Mouse (Mus musculus) megakaryocyte-erythroid progenitor cell, adult 5-6 weeks (primary cell): ENCODE measurements around the gene Apoc2. TPM values are rescaled to one million over a fixed set of nuclear protein-coding genes. Genes with fewer than 3 reads are reported as not detected.
A peak's percentile ranks its signal among the peaks of the same experiment; 100 is the strongest.

ENCODE experiments used
- ATAC-seq: replicated peaks from 2 replicates; pipeline ENCODE4 v1.8.0; 2016; ENCODE audit warnings: mild to moderate bottlenecking, inconsistent platforms; ENCODE audit not compliant: severe bottlenecking, poor library complexity, low FRiP score, low TSS enrichment
- total RNA-seq, 2 experiments: library from RNA; stranded (forward) in 1 of 2; stranded (reverse) in 1 of 2; fragments of 200-1000, 215-1000 nt in 1 of 2; fragments of >200 nt in 1 of 2; fragmentation: Nextera tagmentation in 1 of 2; gene quantifications; 2 replicates each; pipeline ENCODE4 v1.2.3; 2014 to 2017

The Apoc2 gene
- total RNA-seq, 2 experiments from 2014 or later, result not detected

DNA sequence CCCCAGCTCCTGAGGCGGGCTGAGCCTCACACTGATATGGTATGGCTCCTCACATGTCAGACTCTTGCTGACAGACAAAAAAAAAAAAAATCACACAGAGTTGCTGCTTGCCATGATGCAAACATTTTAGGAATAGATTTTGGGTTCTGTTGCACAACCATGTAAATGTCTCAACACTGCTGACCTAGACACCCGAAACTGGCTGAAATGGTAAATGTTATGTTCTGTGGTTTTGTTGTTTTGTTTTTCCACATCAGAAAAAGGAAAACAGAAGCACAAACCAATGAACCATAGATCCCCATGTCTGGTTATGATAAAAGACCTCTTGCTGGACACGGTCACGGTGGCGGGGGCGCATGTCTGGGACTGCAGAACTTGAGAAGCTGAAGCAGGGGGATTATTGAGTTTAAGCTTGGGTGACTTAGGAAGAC, 6.0 kb upstream of the Apoc2 start:
- ATAC-seq, result no peak

DNA sequence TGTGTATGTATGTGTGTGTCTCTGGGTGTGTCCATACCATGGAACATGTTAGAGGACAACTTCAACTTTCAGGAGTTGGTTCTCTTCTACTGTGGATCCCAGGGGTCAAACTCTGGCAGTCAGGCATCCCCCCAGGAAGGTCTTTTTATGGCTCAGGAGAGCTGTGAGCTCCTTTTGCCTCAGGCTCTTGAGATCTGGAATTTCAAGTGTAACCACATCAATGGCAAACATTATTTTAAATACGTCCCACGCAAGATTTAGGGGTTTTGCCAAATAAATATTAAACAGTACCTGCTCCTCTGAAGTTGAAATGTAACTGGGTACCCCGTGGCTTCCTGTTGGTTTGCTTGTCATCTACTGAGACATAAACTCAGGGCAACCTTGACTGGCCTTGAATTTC, 5.2 kb upstream of the Apoc2 start:
- no peak for ATAC-seq

DNA sequence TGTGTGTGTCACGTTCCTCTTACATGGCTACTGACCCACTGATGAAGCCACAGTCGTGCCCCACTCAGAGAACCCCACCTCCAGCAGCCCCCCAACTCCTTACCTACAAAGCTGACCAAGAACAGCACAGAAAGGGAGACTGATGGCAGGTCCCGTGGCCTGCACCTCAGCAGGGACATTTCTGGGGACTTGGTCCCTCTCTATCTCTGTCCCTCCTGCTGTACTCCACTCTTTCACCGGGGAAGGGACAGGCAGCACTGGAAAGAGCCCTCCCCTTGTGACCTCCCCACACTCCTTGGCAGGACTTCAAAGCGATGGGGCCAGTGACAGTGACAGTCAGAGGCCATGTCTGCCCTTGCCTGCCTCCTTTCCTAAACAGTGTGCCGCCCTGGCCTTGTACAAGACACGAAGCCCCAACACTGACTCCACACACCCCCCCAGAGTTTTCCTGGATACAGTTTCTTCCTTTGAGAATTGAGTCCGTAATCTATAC, 3.5 kb upstream of the Apoc2 start, which contains the start of the genes Gm44805 and Apoc4:
Gene Gm44805, minus strand, starts transcription at position 222 of the 493 bp plus-strand sequence.
Gene Apoc4, minus strand, starts transcription at position 278 of the 493 bp plus-strand sequence.
- ATAC-seq, result no peak; the same call in 1 of the 2 replicates

DNA sequence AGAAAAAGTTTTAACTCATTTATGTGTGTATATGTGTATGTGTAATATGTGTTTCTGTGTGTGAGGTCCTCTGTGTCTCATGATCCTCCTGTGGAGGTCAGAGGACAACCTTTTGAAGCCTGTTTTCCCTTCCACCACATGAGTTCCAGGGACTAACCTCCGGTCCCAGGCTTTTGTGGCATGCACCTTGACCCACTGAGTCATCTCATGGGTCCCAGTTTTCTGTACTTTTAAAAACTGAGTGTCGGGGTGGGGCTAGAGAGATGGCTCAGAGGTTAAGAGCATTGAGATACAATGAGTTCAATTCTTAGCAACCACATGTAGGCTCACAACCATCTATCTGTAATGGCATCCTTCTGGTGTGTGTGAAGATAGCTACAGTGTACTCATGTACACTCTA, 3.0 kb upstream of the Apoc2 start:
- ATAC-seq, result no peak; the same call in 1 of the 2 replicates

DNA sequence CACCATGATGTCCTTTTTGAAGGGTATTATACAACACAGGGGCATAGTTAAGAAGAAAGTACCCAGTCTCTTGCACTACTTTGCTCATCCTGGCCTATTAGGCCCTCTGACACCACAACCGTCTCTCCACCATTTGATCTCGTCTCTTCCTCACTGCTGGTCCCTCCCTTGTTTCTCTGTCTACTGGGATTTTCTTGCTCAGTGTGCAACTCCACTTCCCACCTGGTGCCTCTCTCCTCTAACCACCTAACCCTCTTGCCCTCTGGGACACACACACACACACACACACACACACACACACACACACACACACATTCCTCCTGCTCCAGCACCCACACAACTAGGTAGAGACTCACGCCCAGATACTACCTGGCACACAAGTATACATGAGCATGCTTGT, 1.2 kb upstream of the Apoc2 start:
- no peak for ATAC-seq

DNA sequence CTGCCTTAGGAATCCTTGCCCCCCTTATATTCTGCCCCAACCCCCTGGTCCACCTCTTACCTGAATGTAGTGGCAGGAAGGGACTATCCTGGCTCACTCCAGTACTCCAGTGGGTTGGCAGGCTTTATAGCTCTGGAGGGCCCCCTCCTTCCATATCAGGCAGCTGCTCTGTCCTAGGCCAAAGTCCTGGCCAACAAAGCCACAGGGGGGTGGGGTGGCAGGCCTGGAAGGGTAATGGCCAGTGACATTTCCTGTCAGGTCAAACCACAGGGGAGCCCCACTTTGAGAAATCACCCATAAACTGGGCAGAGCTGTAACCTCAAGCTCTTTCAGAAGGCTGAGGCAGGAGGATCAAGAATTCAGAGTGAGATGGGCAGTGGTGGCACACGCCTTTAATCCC, 1.1 kb downstream of the Apoc2 start:
- ATAC-seq, result no peak

DNA sequence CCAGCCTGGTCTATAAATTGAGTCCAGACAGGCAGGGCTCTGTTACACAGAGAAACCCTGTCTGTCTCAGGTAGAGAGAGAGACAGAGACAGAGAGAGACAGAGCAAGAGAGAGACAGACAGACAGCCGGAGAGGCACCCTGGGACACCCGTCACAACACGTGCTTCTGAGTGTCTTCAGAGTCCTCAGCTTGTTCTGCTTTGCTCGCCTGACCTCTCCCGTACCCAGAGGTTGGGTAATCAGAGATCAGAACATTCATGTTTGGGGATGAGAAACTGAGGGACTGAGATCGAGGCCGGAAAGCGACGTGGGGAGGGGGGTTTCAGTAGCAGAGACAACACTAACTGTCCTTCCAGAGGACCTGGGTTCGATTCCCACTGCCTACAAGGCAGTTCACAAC, 1.9 kb downstream of the Apoc2 start:
- no peak for ATAC-seq

DNA sequence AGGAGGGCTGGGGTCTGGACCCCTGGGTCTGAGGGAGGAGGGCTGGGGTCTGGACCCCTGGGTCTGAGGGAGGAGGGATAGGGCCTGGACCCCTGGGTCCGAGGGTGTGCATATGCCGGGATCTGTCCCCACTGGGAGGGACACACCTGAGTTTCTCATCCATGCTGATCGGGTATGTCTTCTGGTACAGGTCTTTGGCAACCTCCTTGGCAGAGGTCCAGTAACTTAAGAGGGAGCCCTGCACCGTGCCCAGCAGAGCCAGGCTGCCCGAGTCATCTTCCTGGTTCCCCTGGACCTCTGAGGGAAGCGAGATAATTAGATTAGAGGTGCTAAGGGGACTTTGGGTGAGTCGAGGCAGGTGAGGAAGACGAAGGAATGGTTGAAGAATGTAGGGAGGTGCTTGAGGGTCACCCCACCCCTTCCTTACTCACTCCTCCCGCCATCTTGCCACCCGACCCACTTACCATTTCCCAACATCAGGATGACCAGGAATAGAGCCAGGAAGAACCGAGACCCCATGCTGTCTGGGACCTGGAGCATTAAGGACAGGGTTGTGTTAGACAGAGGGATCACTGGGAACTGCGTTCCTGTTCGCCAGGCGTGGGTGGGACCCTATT, 4.5 kb downstream of the Apoc2 start:
- ATAC-seq, result no peak

DNA sequence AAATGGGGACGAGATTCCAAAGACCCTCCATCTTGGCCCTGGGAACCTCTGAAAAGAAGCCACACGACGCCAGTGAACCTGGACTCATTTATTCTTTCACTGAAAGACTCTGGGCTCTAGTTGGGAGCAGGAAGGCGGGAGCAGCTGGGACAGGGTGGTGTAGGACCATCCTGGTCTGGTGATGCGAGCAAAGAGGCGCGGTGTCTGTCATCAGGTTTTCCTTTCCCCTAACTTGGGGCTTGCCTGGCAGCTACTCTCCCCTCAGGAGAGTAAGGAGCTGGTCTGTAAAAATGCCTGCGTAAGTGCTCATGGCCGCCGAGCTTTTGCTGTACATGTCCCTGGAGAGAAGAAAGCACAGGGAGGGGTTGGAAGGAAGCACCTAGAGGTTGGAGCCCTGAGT, 6.2 kb downstream of the Apoc2 start:
- no peak for ATAC-seq

DNA sequence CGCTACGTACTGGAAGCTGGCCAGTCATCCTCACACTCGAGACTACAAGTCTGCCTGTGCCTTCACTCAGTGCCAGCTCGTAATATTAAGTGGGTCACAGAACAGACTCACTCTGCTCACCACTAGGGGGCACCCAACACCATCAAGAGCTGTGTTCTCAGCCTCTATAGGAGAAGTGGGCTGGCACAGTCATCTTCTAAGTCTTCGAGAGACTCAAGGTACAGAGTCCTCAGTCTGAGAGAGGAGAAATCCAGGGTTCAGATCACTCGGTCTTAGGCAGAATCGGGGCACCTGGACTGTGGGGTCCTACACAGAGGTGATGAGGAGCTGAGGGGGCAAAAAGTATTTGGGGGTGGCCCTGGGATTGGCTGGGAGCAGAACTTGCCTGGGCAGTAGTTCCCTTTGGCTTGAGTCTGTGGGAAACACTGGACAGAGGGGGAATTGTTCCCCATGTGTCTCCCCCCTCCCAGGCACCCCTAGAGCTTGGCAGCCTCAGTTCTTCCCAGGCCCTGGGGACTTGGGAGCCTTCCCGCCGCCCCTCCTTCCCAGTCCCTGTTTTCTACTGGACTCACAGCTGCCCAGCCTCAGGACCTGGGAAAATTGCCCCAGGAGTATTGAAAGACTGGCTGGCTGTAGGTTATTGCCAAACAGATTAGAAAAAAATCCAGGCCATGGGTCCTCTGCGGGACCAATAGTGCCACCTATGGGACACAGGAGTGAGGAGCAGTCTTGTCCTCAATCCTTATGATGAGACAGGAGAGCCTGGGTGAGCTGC, 8.6 kb downstream of the Apoc2 start:
- ATAC-seq, result peak; percentile 75

DNA sequence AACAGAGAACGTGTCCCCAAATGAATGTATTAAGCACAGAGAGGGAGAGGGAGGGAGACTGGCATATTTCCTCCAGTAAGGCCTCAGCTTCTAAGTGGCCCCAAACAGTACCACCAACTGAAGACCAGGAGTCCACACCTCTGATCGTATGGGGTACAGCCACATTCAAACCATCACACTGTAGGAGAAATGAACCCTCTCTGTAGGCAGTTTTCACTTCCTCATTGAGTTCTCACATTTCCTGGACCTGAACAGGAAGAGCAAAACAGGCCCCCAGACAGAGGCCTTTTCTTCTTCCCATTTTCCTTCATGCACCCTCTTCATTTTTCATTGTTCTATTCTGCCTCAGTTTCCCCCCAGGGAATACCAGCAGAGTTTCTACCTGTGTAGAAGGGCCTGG, 10.3 kb downstream of the Apoc2 start:
- ATAC-seq, result no peak

DNA sequence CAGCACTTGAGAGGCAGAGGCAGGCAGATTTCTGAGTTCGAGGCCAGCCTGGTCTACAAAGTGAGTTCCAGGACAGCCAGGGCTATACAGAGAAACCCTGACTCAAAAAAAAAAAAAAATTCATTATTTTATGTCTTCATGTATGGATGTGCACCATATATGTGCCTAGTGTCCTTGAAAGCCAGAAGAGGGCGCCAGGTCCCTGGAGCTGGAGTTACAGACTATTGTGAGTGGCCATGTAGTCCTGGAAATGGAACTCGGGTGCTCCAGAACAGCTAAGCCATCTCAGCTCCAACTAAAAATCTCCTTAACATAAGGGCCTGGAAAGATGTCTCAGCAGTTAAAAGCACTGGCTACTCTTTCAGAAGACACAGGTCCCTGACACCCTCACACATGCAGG, 11.0 kb downstream of the Apoc2 start:
- no peak for ATAC-seq

DNA sequence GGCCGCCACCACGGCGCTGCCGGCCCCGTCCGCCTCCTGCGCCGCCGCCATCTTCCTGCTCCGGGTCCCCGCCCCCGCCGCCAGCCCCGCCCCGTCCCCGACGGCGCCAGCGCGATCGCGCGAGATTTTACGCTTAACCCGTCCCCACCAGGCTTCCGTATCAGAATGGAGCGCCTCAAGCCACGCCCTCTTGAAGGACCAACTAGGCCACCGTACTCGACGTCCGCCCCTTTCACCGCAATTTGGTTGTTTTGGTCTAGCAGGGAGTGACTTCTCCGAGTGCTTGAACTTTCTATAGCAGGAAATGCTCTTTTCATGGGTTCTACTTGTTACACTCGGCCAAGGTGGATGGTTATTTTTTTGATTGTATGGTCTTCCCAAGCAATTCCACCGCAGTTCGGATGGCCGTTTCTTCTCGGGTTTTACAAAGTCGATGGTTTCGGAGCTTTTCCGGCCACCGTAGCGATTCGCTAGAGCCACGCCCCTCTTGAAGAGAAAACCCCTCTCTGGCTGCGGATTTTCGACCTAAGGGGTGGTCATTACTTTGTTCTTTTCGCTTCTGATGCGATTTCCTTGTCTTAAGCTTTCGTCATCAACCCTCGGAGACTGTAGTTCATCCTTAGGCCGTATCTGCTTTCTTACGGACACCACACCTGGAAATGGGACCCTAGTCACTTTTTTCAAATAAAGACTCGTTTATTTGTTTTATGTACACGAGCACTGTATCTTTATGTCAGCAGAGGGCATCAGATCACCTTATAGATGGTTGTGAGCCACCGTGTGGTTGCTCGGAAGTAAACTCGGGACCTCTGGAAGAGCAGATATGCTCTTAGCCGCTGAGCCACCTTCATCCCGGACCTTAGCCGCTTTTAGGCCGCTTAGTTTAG, 12.5 kb downstream of the Apoc2 start, which contains the start of gene Clptm1:
Gene Clptm1, minus strand, starts transcription at position 79 of the 887 bp plus-strand sequence.
- peak; percentile 66 for ATAC-seq

DNA sequence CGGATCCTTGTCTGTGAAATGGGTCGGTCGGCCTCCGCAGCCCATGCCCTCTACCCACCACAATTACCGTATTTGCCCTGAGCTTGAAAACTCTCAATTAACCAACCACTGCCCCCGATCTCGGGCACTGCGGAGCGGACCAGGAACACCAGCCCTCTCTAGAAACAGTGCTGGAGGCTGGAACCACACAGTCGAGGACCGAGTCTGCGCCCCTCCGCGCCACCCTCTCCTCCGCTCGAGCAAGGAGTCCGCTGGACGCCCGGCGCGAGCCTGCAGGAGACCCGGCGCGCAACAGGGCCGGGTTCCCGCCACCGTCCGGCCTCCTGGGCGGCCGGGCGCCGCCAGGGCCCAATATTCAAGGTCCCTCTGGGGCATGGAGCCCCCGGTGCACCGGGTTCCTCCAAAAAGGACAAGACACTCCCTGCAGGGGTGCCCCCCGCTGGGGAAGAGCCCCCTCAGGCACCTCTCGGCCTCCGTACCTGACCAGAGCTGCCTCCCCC, 13.2 kb downstream of the Apoc2 start:
- ATAC-seq, result no peak

DNA sequence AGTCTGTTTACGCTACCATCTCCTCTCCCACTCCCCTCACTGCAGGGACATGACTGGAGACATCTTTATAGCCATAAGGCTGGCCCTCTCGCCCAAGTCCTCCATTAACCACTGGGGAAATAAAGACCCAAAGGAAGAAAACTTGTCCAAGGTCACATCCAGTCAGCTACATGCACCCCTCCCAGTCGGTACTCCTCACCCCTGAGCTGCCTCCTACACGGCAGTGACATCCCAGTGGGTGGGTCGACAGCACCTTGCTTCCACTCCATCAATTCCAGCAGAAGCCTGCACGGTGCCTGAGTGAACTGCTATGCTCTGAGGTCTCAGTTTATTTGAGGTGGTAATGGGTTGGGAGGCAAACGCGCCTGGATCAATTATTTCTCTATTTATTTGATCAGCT, 13.8 kb downstream of the Apoc2 start:
- no peak for ATAC-seq

DNA sequence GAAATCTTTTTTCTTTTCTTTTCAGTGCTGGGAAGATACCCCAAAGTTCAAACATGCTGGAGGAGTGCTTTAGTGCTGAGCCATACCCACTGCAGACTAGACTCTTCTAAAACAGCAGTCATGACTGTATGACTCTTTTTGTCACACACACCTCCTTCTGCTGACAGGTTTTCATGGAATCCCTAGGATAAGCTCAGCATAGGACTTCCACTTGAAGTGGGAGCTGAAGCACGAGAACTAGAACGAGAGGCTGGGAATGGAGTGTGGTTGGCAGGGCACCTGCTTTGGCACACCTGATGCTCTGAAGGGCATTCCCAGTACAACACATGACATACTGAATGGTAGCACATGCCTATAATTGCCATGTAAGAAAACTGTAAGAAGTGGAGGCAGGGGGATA, 25.1 kb downstream of the Apoc2 start:
- ATAC-seq, result no peak

DNA sequence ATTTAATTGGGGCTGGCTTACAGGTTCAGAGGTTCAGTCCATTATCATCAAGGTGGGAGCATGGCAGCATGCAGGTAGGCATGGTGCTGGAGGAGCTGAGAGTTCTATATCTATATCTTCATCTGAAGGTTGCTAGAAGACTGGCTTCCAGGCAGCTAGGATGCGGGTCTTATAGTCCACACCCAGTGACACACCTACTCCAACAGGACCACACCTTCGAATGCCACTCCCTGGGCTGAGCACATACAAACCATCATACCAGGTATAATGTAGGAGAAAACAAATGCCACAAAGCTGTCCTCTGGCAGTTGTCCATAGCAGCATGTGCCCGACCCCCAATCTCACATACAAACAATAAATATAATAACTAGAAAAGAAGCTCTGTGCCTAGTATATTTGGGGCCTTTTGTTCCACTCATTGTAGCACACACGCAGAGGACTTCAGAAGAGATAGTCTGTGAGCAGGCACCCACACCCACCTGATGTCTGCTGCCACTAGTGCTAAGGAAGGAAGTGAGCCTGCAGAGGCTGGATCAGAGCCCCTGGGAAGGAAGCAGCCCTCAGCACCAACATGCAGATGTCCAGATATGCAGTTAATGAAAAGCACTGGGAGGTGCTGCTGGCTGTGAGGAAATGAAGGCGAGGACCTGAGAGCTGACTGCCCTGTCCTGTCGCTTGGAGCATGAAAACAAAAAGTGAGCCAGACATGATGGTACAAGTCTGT, 26.5 kb downstream of the Apoc2 start:
- 0 out of 2 replicates have a peak, but pooled peaks have one; percentile 10 for ATAC-seq

DNA sequence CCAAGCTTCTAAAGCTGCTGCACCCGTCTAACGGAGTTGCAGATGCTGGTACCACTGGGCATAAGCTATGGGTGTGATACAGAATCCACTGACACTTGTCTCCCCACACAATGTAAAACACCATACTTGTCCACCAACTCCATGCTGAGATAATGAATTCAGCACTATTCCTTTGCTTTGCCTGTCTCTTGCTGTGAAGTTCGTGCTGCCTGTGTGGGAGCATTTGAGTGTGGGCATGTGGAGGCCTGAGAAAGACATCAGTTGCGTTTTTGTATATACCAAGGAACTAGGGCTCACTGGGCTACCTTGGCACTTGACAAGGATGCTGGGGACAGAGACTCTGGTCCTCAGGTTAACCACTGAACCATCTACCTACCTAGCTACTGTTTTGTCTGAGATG, 36.5 kb downstream of the Apoc2 start:
- ATAC-seq, result no peak
